Mouse (Mus musculus): ENCODE data around the gene Med15. TPM values are rescaled to one million over a fixed set of nuclear protein-coding genes. Genes with fewer than 3 reads are reported as not detected.

Med15 gene
- polyA plus RNA-seq (2017; shearing (Covaris generic)), result 123 TPM

GRCm38 (mm10) chr16:17732841-17733340 is at the start of gene Med15:
TSS of gene Med15 (minus strand) at chr16:17732891.

GRCm38 (mm10) chr16:17759344-17759773 is 26.7 kb upstream of the Med15 start, which contains the start of gene Klhl22:
TSS of gene Klhl22 (plus strand) at chr16:17759618.

GRCm38 (mm10) chr16:17646310-17647114 is 86.2 kb downstream of the Med15 start, which contains the start of gene Ccdc74a:
TSS of gene Ccdc74a (plus strand) at chr16:17646470.

GRCm38 (mm10) chr16:17619198-17620105 is 113.2 kb downstream of the Med15 start, which contains the start of gene Smpd4:
TSS of gene Smpd4 (plus strand) at chr16:17619354.

Other genes starting within 250 kb of the Med15 start
- not detected for gene Aifm3, start 243.3 kb downstream of the Med15 start, polyA plus RNA-seq (2017; shearing (Covaris generic))
- 41.1 TPM for gene Lztr1, start 224.2 kb downstream of the Med15 start, polyA plus RNA-seq (2017; shearing (Covaris generic))
- 43.8 TPM for gene Thap7, start 201.8 kb downstream of the Med15 start, polyA plus RNA-seq (2017; shearing (Covaris generic))
- not detected for gene Lrrc74b, start 171.6 kb downstream of the Med15 start, polyA plus RNA-seq (2017; shearing (Covaris generic))
- not detected for gene P2rx6, start 171.0 kb downstream of the Med15 start, polyA plus RNA-seq (2017; shearing (Covaris generic))
- 0.57 TPM for gene Slc7a4, start 149.7 kb downstream of the Med15 start, polyA plus RNA-seq (2017; shearing (Covaris generic))
- gene Smpd4, start 113.5 kb downstream of the Med15 start, polyA plus RNA-seq (2017; shearing (Covaris generic)), result 17.6 TPM
- gene Ccdc74a, start 86.4 kb downstream of the Med15 start, polyA plus RNA-seq (2017; shearing (Covaris generic)), result not detected
- gene Klhl22, start 26.7 kb upstream of the Med15 start, polyA plus RNA-seq (2017; shearing (Covaris generic)), result 7.6 TPM
- gene Scarf2, start 64.4 kb upstream of the Med15 start, polyA plus RNA-seq (2017; shearing (Covaris generic)), result not detected
- gene B830017H08Rik, start 100.2 kb upstream of the Med15 start, polyA plus RNA-seq (2017; shearing (Covaris generic)), result not detected
- 1.2 TPM for gene Car15, start 105.5 kb upstream of the Med15 start, polyA plus RNA-seq (2017; shearing (Covaris generic))
- not detected for gene Gm20518, start 158.8 kb upstream of the Med15 start, polyA plus RNA-seq (2017; shearing (Covaris generic))
- not detected for gene Tssk1, start 161.3 kb upstream of the Med15 start, polyA plus RNA-seq (2017; shearing (Covaris generic))
- 55.2 TPM for gene Dgcr2, start 165.7 kb upstream of the Med15 start, polyA plus RNA-seq (2017; shearing (Covaris generic))
- not detected for gene Tssk2, start 165.7 kb upstream of the Med15 start, polyA plus RNA-seq (2017; shearing (Covaris generic))
- 59.2 TPM for gene Ess2, start 178.5 kb upstream of the Med15 start, polyA plus RNA-seq (2017; shearing (Covaris generic))
- not detected for gene Gsc2, start 182.2 kb upstream of the Med15 start, polyA plus RNA-seq (2017; shearing (Covaris generic))
- 36.1 TPM for gene Slc25a1, start 195.3 kb upstream of the Med15 start, polyA plus RNA-seq (2017; shearing (Covaris generic))
- gene Vpreb2, start 247.5 kb upstream of the Med15 start, polyA plus RNA-seq (2017; shearing (Covaris generic)), result not detected